Mouse (Mus musculus): ENCODE data around the gene Heatr9. TPM values are rescaled to one million over a fixed set of nuclear protein-coding genes. Genes with fewer than 3 reads are reported as not detected.

Gene Heatr9
- polyA plus RNA-seq, 1 experiment from 2014 or later, result not detected

DNA sequence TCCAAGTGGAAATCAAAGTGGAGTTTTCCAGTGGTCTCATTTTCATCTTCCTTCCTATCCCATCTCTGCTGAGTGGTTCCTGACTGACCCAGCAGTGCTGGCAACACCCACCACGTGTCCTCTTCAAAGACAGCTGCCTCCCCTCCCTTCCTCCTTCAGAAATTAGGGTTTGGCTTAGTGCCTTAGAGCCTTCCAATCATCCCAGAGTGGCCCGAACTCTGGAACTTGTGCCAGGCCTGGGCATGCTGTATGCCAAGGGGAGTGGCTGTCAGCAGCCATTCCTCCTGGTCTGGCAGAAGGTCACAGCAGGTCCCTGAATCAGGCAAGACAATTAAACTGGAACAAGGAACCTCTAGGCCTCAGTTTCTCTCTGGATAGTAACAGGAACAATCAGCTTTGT, 56.0 kb downstream of the Heatr9 start:
- H3K9me3 ChIP-seq (replicated peaks; ENCODE audit: control insufficient read depth, low read length), result no peaks in the 10 kb centered on the region
- 23% methylated on average over 2 of the region's 2 CpGs for WGBS
- no peak overlapping the region for H3K9ac ChIP-seq (ENCODE audit: low read length)
- H3K4me2 ChIP-seq (ENCODE audit: low read depth, low read length), result no peak overlapping the region
- no peak for ATAC-seq (ENCODE audit: insufficient read depth, low FRiP score)
- H3K4me1 ChIP-seq (ENCODE audit: control insufficient read depth, insufficient read depth, low read length), result no peaks in the 10 kb centered on the region
- H3K27ac ChIP-seq (ENCODE audit: low read length), result peak overlapping the region; percentile 21; the same call in 1 of the 2 replicates
- H3K27me3 ChIP-seq (ENCODE audit: control insufficient read depth, insufficient read depth, low read length), result peaks cover 4% of the 10 kb centered on the region; the same call in 1 of the 2 replicates
- no peak overlapping the region for H3K4me3 ChIP-seq (replicated peaks; ENCODE audit: low read length)
- H3K36me3 ChIP-seq (ENCODE audit: control insufficient read depth, insufficient read depth, low read length), result no peaks in the 10 kb centered on the region

DNA sequence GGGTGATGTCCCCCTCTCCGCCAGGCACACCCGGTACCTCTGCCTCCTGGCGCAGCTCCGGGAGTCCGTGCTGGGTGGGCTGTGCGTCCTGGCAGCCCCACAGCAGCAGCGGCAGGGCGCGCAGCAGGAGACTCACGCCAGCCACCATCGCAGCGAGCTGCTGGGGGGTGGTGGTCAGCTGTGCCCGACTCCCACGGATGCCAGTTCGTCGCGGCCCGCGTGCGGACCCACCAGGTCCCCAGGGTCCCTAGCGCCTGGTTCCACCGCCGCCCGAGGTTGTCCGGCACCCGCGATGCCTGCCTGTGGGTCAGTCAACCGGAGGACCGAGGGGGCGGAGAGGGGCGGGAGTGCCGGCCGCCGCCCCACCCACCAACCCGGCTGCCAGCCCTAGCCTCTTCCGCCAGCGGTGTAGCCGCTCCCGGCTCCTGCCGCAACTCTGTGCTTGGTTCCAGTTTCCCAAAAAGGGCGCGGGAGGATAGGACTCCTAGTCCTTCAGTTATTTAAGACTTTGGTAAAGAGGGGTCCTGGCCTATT, 59.2 kb downstream of the Heatr9 start, which contains the start of gene Mmp28:
Gene Mmp28, minus strand, starts transcription at position 361 of the 534 bp plus-strand sequence.
- peak within 1 kb of the TSS; percentile 35; the same call in 1 of the 2 replicates for H3K27ac ChIP-seq (ENCODE audit: low read length)

More for the DNA sequence above, 59.2 kb downstream of the Heatr9 start, which contains the start of gene Mmp28:
- under 1% methylated on average over 42 of the region's 42 CpGs for WGBS
- peaks cover 9% of the 10 kb centered on the region for H3K4me1 ChIP-seq (ENCODE audit: control insufficient read depth, insufficient read depth, low read length)
- no peaks in the 10 kb centered on the region for H3K9me3 ChIP-seq (replicated peaks; ENCODE audit: control insufficient read depth, low read length)
- peak; percentile 67 for ATAC-seq (ENCODE audit: insufficient read depth, low FRiP score)
- peaks cover 4% of the 10 kb centered on the region; the same call in 1 of the 2 replicates for H3K27me3 ChIP-seq (ENCODE audit: control insufficient read depth, insufficient read depth, low read length)
- peak within 1 kb of the TSS; percentile 81 for H3K9ac ChIP-seq (ENCODE audit: low read length)
- H3K4me2 ChIP-seq (ENCODE audit: low read depth, low read length), result peak within 1 kb of the TSS; percentile 87
- peak within 1 kb of the TSS; percentile 66 for H3K4me3 ChIP-seq (replicated peaks; ENCODE audit: low read length)
- H3K36me3 ChIP-seq (ENCODE audit: control insufficient read depth, insufficient read depth, low read length), result no peaks in the 10 kb centered on the region

Other genes with a start within 250 kb of the Heatr9 start
- gene Slfn14, start 235.4 kb downstream of the Heatr9 start, polyA plus RNA-seq (2015; fragmentation: Nextera tagmentation; extraction: Ambion mirVana), result 1.4 and 1.7 TPM in 2 replicates
- gene Ap2b1, start 223.2 kb downstream of the Heatr9 start, polyA plus RNA-seq (2015; fragmentation: Nextera tagmentation; extraction: Ambion mirVana), result 50.0 and 50.5 TPM in 2 replicates
- gene Pex12, start 219.6 kb downstream of the Heatr9 start, polyA plus RNA-seq (2015; fragmentation: Nextera tagmentation; extraction: Ambion mirVana), result 13.6 and 15.0 TPM in 2 replicates
- 0.27 and 0.49 TPM in 2 replicates for gene Rasl10b, start 113.0 kb downstream of the Heatr9 start, polyA plus RNA-seq (2015; fragmentation: Nextera tagmentation; extraction: Ambion mirVana)
- 0.14 TPM in 2 replicates for gene Gas2l2, start 92.7 kb downstream of the Heatr9 start, polyA plus RNA-seq (2015; fragmentation: Nextera tagmentation; extraction: Ambion mirVana)
- gene 1700020L24Rik, start 84.5 kb downstream of the Heatr9 start, polyA plus RNA-seq (2015; fragmentation: Nextera tagmentation; extraction: Ambion mirVana), result 0.21 TPM in 1 of 2 replicates, not detected in the other
- gene Mmp28, start 59.1 kb downstream of the Heatr9 start, polyA plus RNA-seq (2015; fragmentation: Nextera tagmentation; extraction: Ambion mirVana), result 3.3 and 4.3 TPM in 2 replicates
- gene Taf15, start 49.1 kb downstream of the Heatr9 start, polyA plus RNA-seq (2015; fragmentation: Nextera tagmentation; extraction: Ambion mirVana), result 9.7 TPM in 2 replicates
- 1.00 and 1.0 TPM in 2 replicates for gene Ccl5, start 8.3 kb upstream of the Heatr9 start, polyA plus RNA-seq (2015; fragmentation: Nextera tagmentation; extraction: Ambion mirVana)
- gene Ccl9, start 56.5 kb upstream of the Heatr9 start, polyA plus RNA-seq (2015; fragmentation: Nextera tagmentation; extraction: Ambion mirVana), result 11.4 and 15.9 TPM in 2 replicates
- 9.8 and 15.6 TPM in 2 replicates for gene Ccl6, start 70.9 kb upstream of the Heatr9 start, polyA plus RNA-seq (2015; fragmentation: Nextera tagmentation; extraction: Ambion mirVana)
- not detected in 2 replicates for gene Rpl9-ps1, start 123.4 kb upstream of the Heatr9 start, polyA plus RNA-seq (2015; fragmentation: Nextera tagmentation; extraction: Ambion mirVana)
- 0.62 and 0.84 TPM in 2 replicates for gene Ccl3, start 127.2 kb upstream of the Heatr9 start, polyA plus RNA-seq (2015; fragmentation: Nextera tagmentation; extraction: Ambion mirVana)
- gene Ccl4, start 140.4 kb upstream of the Heatr9 start, polyA plus RNA-seq (2015; fragmentation: Nextera tagmentation; extraction: Ambion mirVana), result 1.1 TPM in 1 of 2 replicates, not detected in the other
- 1.9 and 4.7 TPM in 2 replicates for gene Wfdc17, start 181.8 kb upstream of the Heatr9 start, polyA plus RNA-seq (2015; fragmentation: Nextera tagmentation; extraction: Ambion mirVana)
- gene Wfdc18, start 186.8 kb upstream of the Heatr9 start, polyA plus RNA-seq (2015; fragmentation: Nextera tagmentation; extraction: Ambion mirVana), result 0.66 TPM in 1 of 2 replicates, not detected in the other
- gene Wfdc21, start 224.8 kb upstream of the Heatr9 start, polyA plus RNA-seq (2015; fragmentation: Nextera tagmentation; extraction: Ambion mirVana), result 5.6 and 11.0 TPM in 2 replicates
- gene Heatr6, start 231.5 kb upstream of the Heatr9 start, polyA plus RNA-seq (2015; fragmentation: Nextera tagmentation; extraction: Ambion mirVana), result 18.5 and 19.6 TPM in 2 replicates